Mouse (Mus musculus) cerebellum, adult 2 months (tissue): ENCODE data around the gene Hoxd13.

Experiments used
- CTCF ChIP-seq: fragments of 200-500 bp; IDR thresholded peaks from 2 replicates; pipeline ENCODE4 v1.5.1; 2011; ENCODE audit warnings: low read depth, mild to moderate bottlenecking, control low read depth, low read length, moderate library complexity, borderline replicate concordance; ENCODE audit not compliant: insufficient read depth
- POLR2A ChIP-seq: fragments of 200-500 bp; IDR thresholded peaks from 2 replicates; pipeline ENCODE4 v1.6.1; 2011; ENCODE audit warnings: low read length, control low read depth, borderline replicate concordance; ENCODE audit not compliant: insufficient read depth

DNA sequence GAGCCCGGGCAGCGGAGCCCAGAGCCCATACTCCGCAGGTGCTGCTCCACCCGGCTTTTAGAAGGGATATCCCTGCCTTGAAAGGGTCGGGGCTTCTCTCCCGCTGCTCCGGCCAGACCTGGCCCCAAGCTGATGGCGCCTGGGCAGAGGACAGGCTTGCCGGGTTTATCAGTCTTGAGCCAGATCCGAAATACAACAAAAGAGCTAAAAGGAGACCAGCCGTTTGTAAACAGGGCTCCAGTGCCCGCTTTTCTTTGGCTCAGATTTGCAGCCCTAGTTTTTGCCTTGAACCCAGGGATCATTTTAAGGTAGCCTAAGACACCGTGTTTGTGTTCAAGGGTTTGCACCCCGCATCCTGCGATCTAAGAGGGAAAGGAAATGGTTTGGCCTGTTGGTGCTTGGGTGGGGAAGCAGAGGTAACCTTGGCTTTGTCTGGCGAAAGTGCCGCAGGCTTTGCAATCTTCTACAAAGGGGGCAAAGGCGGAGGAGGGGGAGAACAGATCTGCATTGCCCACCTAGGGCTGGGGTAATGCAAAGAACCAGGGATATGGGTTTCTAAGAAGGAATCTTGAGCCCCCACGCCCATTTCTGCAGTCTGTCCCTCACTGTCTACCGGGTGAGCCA lies 24.8 kb downstream of the Hoxd13 start:
- TF ChIP-seq CTCF (no peak), POLR2A (no peak)
